Mouse (Mus musculus) myocyte (in vitro differentiated cells): ENCODE measurements around the gene Lhfpl3.

ENCODE experiments used
- CEBPB ChIP-seq: IDR thresholded peaks from 2 replicates; pipeline ENCODE4 v1.6.1; 2011; ENCODE audit warnings: mild to moderate bottlenecking, moderate library complexity; ENCODE audit not compliant: poor library complexity, insufficient read depth, severe bottlenecking
- E2F4 ChIP-seq: IDR thresholded peaks from one replicate; pipeline ENCODE4 v1.6.1; 2011; ENCODE audit warnings: mild to moderate bottlenecking, control low read depth, moderate library complexity; ENCODE audit not compliant: insufficient read depth
- MYOG ChIP-seq, 3 experiments: IDR thresholded peaks; one replicate each; pipeline ENCODE4 v1.6.1; 2011; ENCODE audit warnings: control low read depth in 2 of 3, low read depth in 2 of 3, mild to moderate bottlenecking in 2 of 3; ENCODE audit not compliant: insufficient read length in 2 of 3, control insufficient read depth in 1 of 3, insufficient read depth in 1 of 3
- POLR2A ChIP-seq: IDR thresholded peaks from one replicate; pipeline ENCODE4 v1.6.1; 2011; ENCODE audit warnings: low read depth, mild to moderate bottlenecking, control low read depth, moderate library complexity; ENCODE audit not compliant: insufficient read length
- USF1 ChIP-seq: IDR thresholded peaks from one replicate; pipeline ENCODE4 v1.6.1; 2011; ENCODE audit warnings: low read depth, mild to moderate bottlenecking, control low read depth, moderate library complexity

GRCm38 (mm10) chr5:23094894-23095293 is 349.0 kb downstream of the Lhfpl3 start:
- TF ChIP-seq POLR2A: no peak
- TF ChIP-seq E2F4: no peak
- no peak for TF ChIP-seq USF1
- TF ChIP-seq MYOG (IDR thresholded peaks at IDR 0.05; ENCODE audit: control insufficient read depth in 1 of 3, insufficient read depth in 1 of 3, insufficient read length in 2 of 3, low read depth in 2 of 3): no peak
- no peak for TF ChIP-seq CEBPB
